Mouse (Mus musculus): ENCODE data around the gene Raet1d.

GRCm38 (mm10) chr10:22322858-22323257, 37.5 kb upstream of the Raet1d start:
- TF ChIP-seq CTCF (conservative IDR thresholded peaks at IDR 0.05; ENCODE audit: insufficient read depth, insufficient read length, low read depth, low read length): no peak
- TF ChIP-seq POLR2A (IDR thresholded peaks at IDR 0.05; ENCODE audit: low read depth, low read length): no peak

Data from kidney, adult 2 months (tissue).